Mouse (Mus musculus) lung, embryonic 16.5 days (tissue): ENCODE measurements at regions not wholly inside any gene's neighbourhood (a gene's known extent, or its start where the extent isn't known, plus 50 kb on each side); places are given as distances from the start of the nearest gene placed in this dataset.

ENCODE experiments used
- ATAC-seq: fragments of 200-750 bp; cut with Nextera tagmentation; 2 replicates; pipeline ENCODE4 v1.8.0; 2017; ENCODE audit warnings: low read depth, mild to moderate bottlenecking, moderate library complexity
- H3K27ac ChIP-seq: fragments of 300-500 bp; sonication (generic); 2 replicates; pipeline ENCODE4 v1.5.1; 2014; ENCODE audit warnings: mild to moderate bottlenecking, control low read depth, low read length
- H3K27me3 ChIP-seq: fragments of 300-500 bp; sonication (generic); 2 replicates; pipeline ENCODE4 v1.6.1; 2014; ENCODE audit warnings: low read depth, low read length, mixed read lengths; ENCODE audit not compliant: control insufficient read depth, insufficient read depth
- H3K36me3 ChIP-seq: fragments of 300-500 bp; sonication (generic); 2 replicates; pipeline ENCODE4 v1.6.1; 2014; ENCODE audit warnings: low read length; ENCODE audit not compliant: control insufficient read depth, insufficient read depth
- H3K4me1 ChIP-seq: fragments of 300-500 bp; sonication (generic); replicated peaks from 2 replicates; pipeline ENCODE4 v1.6.1; 2014; ENCODE audit warnings: low read length, mixed read lengths; ENCODE audit not compliant: control insufficient read depth, insufficient read depth
- H3K4me2 ChIP-seq: fragments of 300-500 bp; sonication (generic); 2 replicates; pipeline ENCODE4 v1.6.1; 2014; ENCODE audit warnings: low read depth, low read length, control low read depth
- H3K4me3 ChIP-seq: fragments of 300-500 bp; sonication (generic); 2 replicates; pipeline ENCODE4 v1.5.1; 2014; ENCODE audit warnings: mild to moderate bottlenecking, low read length, control low read depth
- H3K9ac ChIP-seq: fragments of 300-500 bp; sonication (generic); 2 replicates; pipeline ENCODE4 v1.6.1; 2014; ENCODE audit warnings: low read length, control low read depth
- H3K9me3 ChIP-seq: fragments of 300-500 bp; sonication (generic); 2 replicates; pipeline ENCODE4 v1.6.1; 2016; ENCODE audit warnings: low read length; ENCODE audit not compliant: control insufficient read depth
- WGBS: fragments of 180-500 bp; shearing (Covaris S2); extraction: QIAGEN DNeasy Blood & Tissue Kit; methylation state at CpG from one replicate; pipeline ENCODE4 v1.1.7; 2014; 5-methylcytosine and 5-hydroxymethylcytosine counted together

- no peak overlapping the region for H3K4me3 ChIP-seq
- no peak overlapping the region for H3K27ac ChIP-seq
- H3K9me3 ChIP-seq = no peaks in the 10 kb centered on the region
- WGBS = 61% methylated on average over 8 of the region's 8 CpGs
- no peaks in the 10 kb centered on the region for H3K4me1 ChIP-seq
- no peaks in the 10 kb centered on the region for H3K27me3 ChIP-seq
- H3K9ac ChIP-seq = no peak overlapping the region
- no peak overlapping the region for H3K4me2 ChIP-seq
- no peaks in the 10 kb centered on the region for H3K36me3 ChIP-seq
- ATAC-seq = no peak
Measured at GRCm38 (mm10) chr2:131801212-131801611, 58.3 kb downstream of the Erv3 start.

- H3K36me3 ChIP-seq = no peaks in the 10 kb centered on the region
- no peak overlapping the region for H3K9ac ChIP-seq
- no peaks in the 10 kb centered on the region for H3K4me1 ChIP-seq
- ATAC-seq = no peak
- no peak overlapping the region for H3K27ac ChIP-seq
- no peak overlapping the region for H3K4me3 ChIP-seq
- no peaks in the 10 kb centered on the region for H3K9me3 ChIP-seq
- no peak overlapping the region for H3K4me2 ChIP-seq
- no peaks in the 10 kb centered on the region for H3K27me3 ChIP-seq
- 82% methylated on average over 8 of the region's 8 CpGs for WGBS
Measured at GRCm38 (mm10) chr2:131800126-131800894, 59.2 kb downstream of the Erv3 start.

DNA sequence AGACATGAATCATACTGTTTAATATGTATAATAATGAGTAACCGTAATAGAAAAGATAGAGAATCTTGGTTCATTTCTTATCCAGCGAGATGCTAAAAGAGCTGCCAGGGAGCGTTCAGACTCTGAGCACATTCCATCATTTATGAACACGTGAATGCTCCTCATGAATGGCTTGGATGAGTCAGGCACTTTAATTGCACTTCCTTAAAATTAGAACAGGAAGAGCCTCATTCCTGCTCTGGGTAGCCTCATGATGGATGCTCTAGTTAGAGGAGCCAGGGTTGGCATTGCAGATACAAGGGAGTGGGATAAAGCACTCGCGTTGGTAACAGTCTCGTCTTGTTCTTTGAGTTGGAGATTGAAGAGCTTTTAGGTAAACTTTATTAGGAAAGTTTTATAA is 60.1 kb downstream of the Erv3 start:
- H3K9ac ChIP-seq = no peak overlapping the region
- no peaks in the 10 kb centered on the region for H3K36me3 ChIP-seq
- H3K4me1 ChIP-seq = no peaks in the 10 kb centered on the region
- H3K4me3 ChIP-seq = no peak overlapping the region
- no peak overlapping the region for H3K27ac ChIP-seq
- H3K27me3 ChIP-seq = no peaks in the 10 kb centered on the region
- no peak for ATAC-seq
- no peak overlapping the region for H3K4me2 ChIP-seq
- H3K9me3 ChIP-seq = no peaks in the 10 kb centered on the region
- WGBS = 75% methylated on average over 7 of the region's 7 CpGs

- no peaks in the 10 kb centered on the region for H3K4me1 ChIP-seq
- H3K4me3 ChIP-seq = no peak overlapping the region
- no peak overlapping the region for H3K9ac ChIP-seq
- no peaks in the 10 kb centered on the region for H3K36me3 ChIP-seq
- no peak overlapping the region for H3K27ac ChIP-seq
- WGBS = 58% methylated on average over 9 of the region's 9 CpGs
- no peaks in the 10 kb centered on the region for H3K27me3 ChIP-seq
- no peak overlapping the region for H3K4me2 ChIP-seq
- H3K9me3 ChIP-seq = no peaks in the 10 kb centered on the region
- no peak for ATAC-seq
Measured at GRCm38 (mm10) chr2:131797001-131797693, 62.4 kb downstream of the Erv3 start.

DNA sequence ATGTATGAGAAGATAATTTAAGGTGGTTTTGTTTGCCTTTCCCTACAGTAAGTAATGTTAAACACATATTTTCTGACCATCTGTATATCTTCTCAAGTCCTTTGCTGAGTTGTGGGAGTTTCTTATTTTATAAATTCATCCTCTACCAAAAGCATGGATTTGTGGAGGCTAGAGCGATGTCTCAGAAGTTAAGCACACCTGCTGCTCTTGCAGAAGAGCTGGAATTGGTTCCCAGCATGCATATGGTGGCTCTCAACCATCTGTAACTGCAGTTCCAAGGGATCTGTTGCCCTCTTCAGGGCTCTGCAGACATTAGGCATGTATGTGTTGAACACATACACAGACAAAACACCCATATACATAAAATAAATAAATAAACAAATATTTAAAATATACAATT is 84.2 kb downstream of the Erv3 start:
- ATAC-seq = no peak
- no peaks in the 10 kb centered on the region for H3K27me3 ChIP-seq
- H3K27ac ChIP-seq = no peak overlapping the region
- WGBS = 90% methylated on average over 1 of the region's 1 CpGs
- H3K9me3 ChIP-seq = peaks cover 10% of the 10 kb centered on the region; the same call in 1 of the 2 replicates
- H3K4me3 ChIP-seq = no peak overlapping the region
- no peaks in the 10 kb centered on the region for H3K4me1 ChIP-seq
- no peak overlapping the region for H3K4me2 ChIP-seq
- H3K36me3 ChIP-seq = no peaks in the 10 kb centered on the region
- H3K9ac ChIP-seq = no peak overlapping the region

- Histone ChIP-seq H3K36me3 (no peaks in the 10 kb centered on the region), H3K4me1 (no peaks in the 10 kb centered on the region), H3K9me3 (peaks cover 4% of the 10 kb centered on the region; the same call in 1 of the 2 replicates), H3K9ac (no peak overlapping the region), H3K4me3 (no peak overlapping the region), H3K4me2 (no peak overlapping the region), H3K27ac (no peak overlapping the region), H3K27me3 (no peaks in the 10 kb centered on the region)
- 58% methylated on average over 4 of the region's 4 CpGs for WGBS
- no peak for ATAC-seq
Measured at GRCm38 (mm10) chr2:131773691-131774090, 85.9 kb downstream of the Erv3 start.

- H3K9me3 ChIP-seq = peaks cover 4% of the 10 kb centered on the region; the same call in 1 of the 2 replicates
- no peak overlapping the region for H3K27ac ChIP-seq
- H3K36me3 ChIP-seq = no peaks in the 10 kb centered on the region
- H3K27me3 ChIP-seq = no peaks in the 10 kb centered on the region
- no peak overlapping the region for H3K9ac ChIP-seq
- ATAC-seq = no peak
- H3K4me1 ChIP-seq = no peaks in the 10 kb centered on the region
- 76% methylated on average over 5 of the region's 5 CpGs for WGBS
- no peak overlapping the region for H3K4me3 ChIP-seq
- H3K4me2 ChIP-seq = no peak overlapping the region
Measured at GRCm38 (mm10) chr2:131772163-131772562, 87.4 kb downstream of the Erv3 start.

DNA sequence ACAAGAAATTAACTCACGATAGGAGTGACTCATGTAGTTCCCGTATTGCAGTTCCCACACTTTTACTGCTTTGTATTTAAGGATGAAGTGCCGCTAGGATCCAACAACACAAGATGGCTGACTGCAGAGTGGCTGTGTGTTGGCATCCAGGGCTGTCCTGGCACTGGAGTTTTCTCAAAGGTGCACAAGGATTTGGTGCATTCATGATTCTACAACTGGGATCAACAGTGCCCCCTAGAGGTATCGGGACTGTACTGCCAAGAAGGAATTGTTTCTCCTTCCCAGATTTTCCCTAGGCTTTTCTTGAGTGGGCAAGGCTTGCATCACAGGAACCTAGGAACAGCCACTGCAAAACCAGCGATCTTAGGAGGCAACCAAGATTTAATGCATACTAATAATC is 88.7 kb downstream of the Erv3 start:
- H3K27ac ChIP-seq = no peak overlapping the region
- H3K4me1 ChIP-seq = no peaks in the 10 kb centered on the region
- no peaks in the 10 kb centered on the region for H3K27me3 ChIP-seq
- H3K4me3 ChIP-seq = no peak overlapping the region
- no peak for ATAC-seq
- no peaks in the 10 kb centered on the region for H3K9me3 ChIP-seq
- H3K4me2 ChIP-seq = no peak overlapping the region
- no peaks in the 10 kb centered on the region for H3K36me3 ChIP-seq
- H3K9ac ChIP-seq = no peak overlapping the region
- WGBS = 51% methylated on average over 5 of the region's 5 CpGs

GRCm38 (mm10) chr2:131769656-131770210 is 89.8 kb downstream of the Erv3 start:
- Histone ChIP-seq H3K4me3 (no peak overlapping the region), H3K27me3 (no peaks in the 10 kb centered on the region), H3K36me3 (no peaks in the 10 kb centered on the region), H3K27ac (no peak overlapping the region), H3K9me3 (no peaks in the 10 kb centered on the region), H3K9ac (no peak overlapping the region), H3K4me1 (no peaks in the 10 kb centered on the region), H3K4me2 (no peak overlapping the region)
- 79% methylated on average over 9 of the region's 9 CpGs for WGBS
- no peak for ATAC-seq
